Mouse (Mus musculus): Measurements from ENCODE around the gene Syvn1. TPM values are rescaled to one million over a fixed set of nuclear protein-coding genes. Genes with fewer than 3 reads are reported as not detected.

Gene Syvn1
- polyA plus RNA-seq, 1 experiment, result 77.1 TPM

GRCm38 (mm10) chr19:6102169-6102853 is 55.9 kb downstream of the Syvn1 start:
- TF ChIP-seq CTCF (IDR thresholded peaks at IDR 0.05; ENCODE audit: borderline replicate concordance, control insufficient read depth, extremely low read depth, insufficient read depth, low read length, poor library complexity) (no peak), POLR2A (IDR thresholded peaks at IDR 0.05; ENCODE audit: control insufficient read depth, extremely low read depth, insufficient read depth, low read length, poor library complexity) (no peak)
- H3K4me1 ChIP-seq (replicated peaks; ENCODE audit: control insufficient read depth, insufficient read depth, low read length), result no peaks in the 10 kb centered on the region
- H3K27ac ChIP-seq (ENCODE audit: control insufficient read depth, insufficient read depth, low read length), result no peak overlapping the region
- H3K36me3 ChIP-seq (ENCODE audit: control insufficient read depth, insufficient read depth, low read length), result no peaks in the 10 kb centered on the region
- WGBS, result 75% methylated on average over 6 of the region's 6 CpGs
- no peak for DNase-seq
- no peak overlapping the region for H3K4me3 ChIP-seq (ENCODE audit: control insufficient read depth, insufficient read depth, low read length)
- no peaks in the 10 kb centered on the region for H3K27me3 ChIP-seq (ENCODE audit: control insufficient read depth, insufficient read depth, low read length)

Other genes with a start within 250 kb of the Syvn1 start
- gene Frmd8, start 171.3 kb upstream of the Syvn1 start, polyA plus RNA-seq (2012; rRNA removed), result 121 and 129 TPM in 2 replicates
- 57.5 and 57.9 TPM in 2 replicates for gene Slc25a45, start 168.8 kb upstream of the Syvn1 start, polyA plus RNA-seq (2012; rRNA removed)
- 4.0 and 4.7 TPM in 2 replicates for gene Tigd3, start 152.4 kb upstream of the Syvn1 start, polyA plus RNA-seq (2012; rRNA removed)
- 175 and 194 TPM in 2 replicates for gene Dpf2, start 133.6 kb upstream of the Syvn1 start, polyA plus RNA-seq (2012; rRNA removed)
- 5.1 and 5.8 TPM in 2 replicates for gene Cdc42ep2, start 121.8 kb upstream of the Syvn1 start, polyA plus RNA-seq (2012; rRNA removed)
- 115 and 120 TPM in 2 replicates for gene Pola2, start 82.4 kb upstream of the Syvn1 start, polyA plus RNA-seq (2012; rRNA removed)
- gene Slc22a20, start 60.4 kb upstream of the Syvn1 start, polyA plus RNA-seq (2012; rRNA removed), result 0.06 and 0.20 TPM in 2 replicates
- gene Capn1, start 30.7 kb upstream of the Syvn1 start, polyA plus RNA-seq (2012; rRNA removed), result 98.2 and 101 TPM in 2 replicates
- gene Mrpl49, start 11.2 kb downstream of the Syvn1 start, polyA plus RNA-seq (2012; rRNA removed), result 28.8 and 29.4 TPM in 2 replicates
- 2,283 and 2,588 TPM in 2 replicates for gene Fau, start 11.3 kb downstream of the Syvn1 start, polyA plus RNA-seq (2012; rRNA removed)
- gene Znhit2, start 14.6 kb downstream of the Syvn1 start, polyA plus RNA-seq (2012; rRNA removed), result 69.6 and 80.8 TPM in 2 replicates
- gene Tm7sf2, start 21.8 kb downstream of the Syvn1 start, polyA plus RNA-seq (2012; rRNA removed), result 35.8 and 42.0 TPM in 2 replicates
- gene Vps51, start 30.7 kb downstream of the Syvn1 start, polyA plus RNA-seq (2012; rRNA removed), result 145 and 163 TPM in 2 replicates
- 0.70 and 1.5 TPM in 2 replicates for gene Tmem262, start 33.5 kb downstream of the Syvn1 start, polyA plus RNA-seq (2012; rRNA removed)
- gene Gm28374, start 35.7 kb downstream of the Syvn1 start, polyA plus RNA-seq (2012; rRNA removed), result 0.65 and 0.84 TPM in 2 replicates
- 145 and 147 TPM in 2 replicates for gene Zfpl1, start 38.4 kb downstream of the Syvn1 start, polyA plus RNA-seq (2012; rRNA removed)
- 22.1 and 28.8 TPM in 2 replicates for gene Cdca5, start 38.4 kb downstream of the Syvn1 start, polyA plus RNA-seq (2012; rRNA removed)
- 0.57 and 0.66 TPM in 2 replicates for gene AC131692.1, start 47.8 kb downstream of the Syvn1 start, polyA plus RNA-seq (2012; rRNA removed)
- 1.8 and 2.1 TPM in 2 replicates for gene Naaladl1, start 59.2 kb downstream of the Syvn1 start, polyA plus RNA-seq (2012; rRNA removed)
- 71.3 and 90.1 TPM in 2 replicates for gene Sac3d1, start 72.1 kb downstream of the Syvn1 start, polyA plus RNA-seq (2012; rRNA removed)
- gene Snx15, start 81.7 kb downstream of the Syvn1 start, polyA plus RNA-seq (2012; rRNA removed), result 80.9 and 86.2 TPM in 2 replicates
- gene Batf2, start 94.4 kb downstream of the Syvn1 start, polyA plus RNA-seq (2012; rRNA removed), result 3.6 and 4.6 TPM in 2 replicates
- gene Arl2, start 95.0 kb downstream of the Syvn1 start, polyA plus RNA-seq (2012; rRNA removed), result 96.1 and 119 TPM in 2 replicates
- 0.23 and 0.57 TPM in 2 replicates for gene Majin, start 137.8 kb downstream of the Syvn1 start, polyA plus RNA-seq (2012; rRNA removed)
- gene Gpha2, start 179.8 kb downstream of the Syvn1 start, polyA plus RNA-seq (2012; rRNA removed), result 5.2 and 8.9 TPM in 2 replicates
- 54.6 and 56.1 TPM in 2 replicates for gene Ppp2r5b, start 189.3 kb downstream of the Syvn1 start, polyA plus RNA-seq (2012; rRNA removed)
- gene Atg2a, start 195.1 kb downstream of the Syvn1 start, polyA plus RNA-seq (2012; rRNA removed), result 82.4 and 90.3 TPM in 2 replicates
- 141 and 159 TPM in 2 replicates for gene Ehd1, start 230.1 kb downstream of the Syvn1 start, polyA plus RNA-seq (2012; rRNA removed)